Mouse (Mus musculus): Measurements from ENCODE around the gene Lpxn. TPM values are rescaled to one million over a fixed set of nuclear protein-coding genes. Genes with fewer than 3 reads are reported as not detected.
A peak's percentile ranks its signal among the peaks of the same experiment; 100 is the strongest.

The Lpxn gene
- polyA plus RNA-seq, 1 experiment, result 0.18 TPM

- Histone ChIP-seq H3ac (ENCODE audit: control insufficient read depth, insufficient read length) (no peak overlapping the region), H3K4me2 (ENCODE audit: low read depth) (no peak overlapping the region), H3K79me2 (ENCODE audit: control insufficient read depth, insufficient read depth) (no peaks in the 10 kb centered on the region), H3K36me3 (ENCODE audit: control insufficient read depth, insufficient read depth) (no peaks in the 10 kb centered on the region), H3K27me3 (ENCODE audit: control insufficient read depth, insufficient read depth, insufficient read length) (no peaks in the 10 kb centered on the region), H3K4me3 (no peak overlapping the region)
- TF ChIP-seq MYOD1 (IDR thresholded peaks at IDR 0.05; ENCODE audit: control insufficient read depth in 1 of 3, insufficient read length in 2 of 3, low read depth in 2 of 3), result no peak
- no peak for TF ChIP-seq POLR2A (IDR thresholded peaks at IDR 0.05; ENCODE audit: insufficient read length, low read depth)
These were observed 28.6 kb downstream of the Lpxn start for GRCm38 (mm10) chr19:12824549-12824948.

GRCm38 (mm10) chr19:12830823-12831430, 34.9 kb downstream of the Lpxn start:
- H3K36me3 ChIP-seq (ENCODE audit: control insufficient read depth, insufficient read depth), result no peaks in the 10 kb centered on the region
- H3K79me2 ChIP-seq (ENCODE audit: control insufficient read depth, insufficient read depth), result no peaks in the 10 kb centered on the region
- TF ChIP-seq MAX (IDR thresholded peaks at IDR 0.05; ENCODE audit: low read depth) (no peak), USF1 (IDR thresholded peaks at IDR 0.05; ENCODE audit: low read depth) (no peak), E2F4 (IDR thresholded peaks at IDR 0.05; ENCODE audit: insufficient read depth) (no peak), REST (IDR thresholded peaks at IDR 0.05; ENCODE audit: insufficient read depth, insufficient read length) (no peak), MYOD1 (IDR thresholded peaks at IDR 0.05; ENCODE audit: control insufficient read depth in 1 of 3, insufficient read length in 2 of 3, low read depth in 2 of 3) (no peak), POLR2AphosphoS2 (IDR thresholded peaks at IDR 0.05; ENCODE audit: insufficient read length, low read depth) (no peak), CEBPB (IDR thresholded peaks at IDR 0.05; ENCODE audit: insufficient read depth, poor library complexity, severe bottlenecking) (no peak), MYOG (IDR thresholded peaks at IDR 0.05; ENCODE audit: control insufficient read depth in 1 of 3, insufficient read depth in 1 of 3, insufficient read length in 2 of 3, low read depth in 2 of 3) (no peak), SRF (IDR thresholded peaks at IDR 0.05; ENCODE audit: control insufficient read depth, insufficient read length, low read depth) (no peak), POLR2A (IDR thresholded peaks at IDR 0.05; ENCODE audit: insufficient read length, low read depth) (no peak), TCF3 (IDR thresholded peaks at IDR 0.05; ENCODE audit: insufficient read length, low read depth) (no peak), TCF12 (IDR thresholded peaks at IDR 0.05; ENCODE audit: insufficient read depth, poor library complexity, severe bottlenecking) (no peak)
- H3K4me2 ChIP-seq (ENCODE audit: low read depth), result no peak overlapping the region
- no peak overlapping the region for H3ac ChIP-seq (ENCODE audit: control insufficient read depth, insufficient read length)
- H3K27me3 ChIP-seq (ENCODE audit: control insufficient read depth, insufficient read depth, insufficient read length), result no peaks in the 10 kb centered on the region
- no peak overlapping the region for H3K4me3 ChIP-seq

GRCm38 (mm10) chr19:12831559-12831958, 35.6 kb downstream of the Lpxn start:
- no peaks in the 10 kb centered on the region for H3K27me3 ChIP-seq (ENCODE audit: control insufficient read depth, insufficient read depth, insufficient read length)
- H3ac ChIP-seq (ENCODE audit: control insufficient read depth, insufficient read length), result no peak overlapping the region
- no peak overlapping the region for H3K4me2 ChIP-seq (ENCODE audit: low read depth)
- no peaks in the 10 kb centered on the region for H3K36me3 ChIP-seq (ENCODE audit: control insufficient read depth, insufficient read depth)
- no peak overlapping the region for H3K4me3 ChIP-seq
- H3K79me2 ChIP-seq (ENCODE audit: control insufficient read depth, insufficient read depth), result no peaks in the 10 kb centered on the region
- TF ChIP-seq POLR2A (IDR thresholded peaks at IDR 0.05; ENCODE audit: insufficient read length, low read depth), result no peak

GRCm38 (mm10) chr19:12833625-12834024, 37.6 kb downstream of the Lpxn start:
- Histone ChIP-seq H3ac (ENCODE audit: control insufficient read depth, insufficient read length) (no peak overlapping the region), H3K4me3 (no peak overlapping the region), H3K27me3 (ENCODE audit: control insufficient read depth, insufficient read depth, insufficient read length) (no peaks in the 10 kb centered on the region), H3K79me2 (ENCODE audit: control insufficient read depth, insufficient read depth) (no peaks in the 10 kb centered on the region), H3K4me2 (ENCODE audit: low read depth) (peak overlapping the region; percentile 59), H3K36me3 (ENCODE audit: control insufficient read depth, insufficient read depth) (no peaks in the 10 kb centered on the region)
- TF ChIP-seq USF1 (IDR thresholded peaks at IDR 0.05; ENCODE audit: low read depth) (peak; percentile 42), MYOD1 (IDR thresholded peaks at IDR 0.05; ENCODE audit: control insufficient read depth in 1 of 3, insufficient read length in 2 of 3, low read depth in 2 of 3) (peak in 1 of 3 experiments; percentile 46), MYOG (IDR thresholded peaks at IDR 0.05; ENCODE audit: control insufficient read depth in 1 of 3, insufficient read depth in 1 of 3, insufficient read length in 2 of 3, low read depth in 2 of 3) (no peak)

- no peak overlapping the region for H3ac ChIP-seq (ENCODE audit: control insufficient read depth, insufficient read length)
- H3K27me3 ChIP-seq (ENCODE audit: control insufficient read depth, insufficient read depth, insufficient read length), result no peaks in the 10 kb centered on the region
- no peaks in the 10 kb centered on the region for H3K79me2 ChIP-seq (ENCODE audit: control insufficient read depth, insufficient read depth)
- no peaks in the 10 kb centered on the region for H3K36me3 ChIP-seq (ENCODE audit: control insufficient read depth, insufficient read depth)
- H3K4me3 ChIP-seq, result no peak overlapping the region
- no peak overlapping the region for H3K4me2 ChIP-seq (ENCODE audit: low read depth)
- no peak for TF ChIP-seq MAX (IDR thresholded peaks at IDR 0.05; ENCODE audit: low read depth)
- TF ChIP-seq TCF12 (IDR thresholded peaks at IDR 0.05; ENCODE audit: insufficient read depth, poor library complexity, severe bottlenecking), result no peak
- TF ChIP-seq USF1 (IDR thresholded peaks at IDR 0.05; ENCODE audit: low read depth), result no peak
- TF ChIP-seq TCF3 (IDR thresholded peaks at IDR 0.05; ENCODE audit: insufficient read length, low read depth), result no peak
- no peak for TF ChIP-seq POLR2AphosphoS2 (IDR thresholded peaks at IDR 0.05; ENCODE audit: insufficient read length, low read depth)
- TF ChIP-seq E2F4 (IDR thresholded peaks at IDR 0.05; ENCODE audit: insufficient read depth), result no peak
- no peak for TF ChIP-seq MYOD1 (IDR thresholded peaks at IDR 0.05; ENCODE audit: control insufficient read depth in 1 of 3, insufficient read length in 2 of 3, low read depth in 2 of 3)
- TF ChIP-seq POLR2A (IDR thresholded peaks at IDR 0.05; ENCODE audit: insufficient read length, low read depth), result no peak
- no peak for TF ChIP-seq MYOG (IDR thresholded peaks at IDR 0.05; ENCODE audit: control insufficient read depth in 1 of 3, insufficient read depth in 1 of 3, insufficient read length in 2 of 3, low read depth in 2 of 3)
These were observed 42.5 kb downstream of the Lpxn start for GRCm38 (mm10) chr19:12838507-12838906.
